ENCODE assay signal across 8 mouse cellular contexts in the genomic region with DNA sequence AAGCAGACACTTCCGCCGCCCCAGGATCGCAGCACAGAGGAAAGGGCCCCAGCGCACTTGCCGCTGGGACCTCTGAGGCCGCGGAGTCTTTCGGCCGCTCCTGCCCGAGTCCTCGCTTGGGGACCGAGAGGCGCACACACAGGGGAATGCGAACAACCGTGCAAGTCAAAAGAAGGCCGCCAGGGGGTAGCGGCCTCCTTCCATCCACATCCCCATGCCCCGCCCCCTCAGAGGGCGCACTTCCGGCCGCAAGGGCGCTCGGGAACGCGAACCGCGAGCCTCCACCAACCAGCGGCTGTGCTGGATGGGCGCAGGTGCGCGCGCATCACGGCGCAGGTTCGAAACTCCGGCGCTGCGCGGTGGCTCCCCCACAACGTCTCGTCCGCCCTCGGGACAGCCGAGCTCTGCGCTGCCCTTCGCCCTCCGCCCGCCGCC. TPM values are rescaled to one million over a fixed set of nuclear protein-coding genes. Genes with fewer than 3 reads are reported as not detected.
DNase-seq lines count a peak whose midpoint lies in the region; ATAC-seq lines count a peak whose summit lies in the region.

A gene (plus strand): TSS at position 328 of the 435 bp plus-strand sequence.

- WGBS in heart, embryonic 13.5 days, result under 1% methylated on average over 49 of the region's 49 CpGs
- under 1% methylated on average over 49 of the region's 49 CpGs for WGBS in liver, embryonic 12.5 days (ENCODE audit: insufficient replicate concordance)
- 0% methylated on average over 49 of the region's 49 CpGs for WGBS in stomach, embryonic 15.5 days

- 0 out of 2 replicates have a peak, but pooled peaks cover 6% of the 10 kb centered on the region for H3K36me3 ChIP-seq in heart, embryonic 13.5 days
- peaks cover 28% of the 10 kb centered on the region for H3K36me3 ChIP-seq in liver, embryonic 12.5 days
- no peaks in the 10 kb centered on the region for H3K36me3 ChIP-seq in stomach, embryonic 15.5 days

- ATAC-seq in erythroid progenitor cell, adult 5-6 weeks (replicated peaks; ENCODE audit: low FRiP score, poor library complexity, severe bottlenecking), result peak; percentile 93
- peak; percentile 96 for ATAC-seq in heart, embryonic 13.5 days (ENCODE audit: extremely low read depth, insufficient number of reproducible peaks, low FRiP score, low TSS enrichment)
- peak; percentile 95 for ATAC-seq in liver, embryonic 12.5 days
- ATAC-seq in stomach, embryonic 15.5 days (ENCODE audit: insufficient read depth, low FRiP score, low read depth), result peak; percentile 99

- peaks cover 39% of the 10 kb centered on the region for H3K4me1 ChIP-seq in heart, embryonic 13.5 days
- H3K4me1 ChIP-seq in liver, embryonic 12.5 days, result peaks cover 39% of the 10 kb centered on the region
- H3K4me1 ChIP-seq in stomach, embryonic 15.5 days, result peaks cover 10% of the 10 kb centered on the region

- peak within 1 kb of the TSS; percentile 91 for H3K4me2 ChIP-seq in heart, embryonic 13.5 days
- peak within 1 kb of the TSS; percentile 77 for H3K4me2 ChIP-seq in liver, embryonic 12.5 days
- peak within 1 kb of the TSS; percentile 76 for H3K4me2 ChIP-seq in stomach, embryonic 15.5 days

- no peaks in the 10 kb centered on the region for H3K27me3 ChIP-seq in heart, embryonic 13.5 days (replicated peaks)
- no peaks in the 10 kb centered on the region for H3K27me3 ChIP-seq in liver, embryonic 12.5 days (replicated peaks)
- no peaks in the 10 kb centered on the region for H3K27me3 ChIP-seq in stomach, embryonic 15.5 days (replicated peaks)

- peak; percentile 99 for DNase-seq in CD4-positive helper T cell, adult 2 months (ENCODE audit: low read depth, low spot score)
- DNase-seq in brain, embryonic 18.5 days (ENCODE audit: low read depth, low spot score), result peak; percentile 92
- peak; percentile 99 for DNase-seq in kidney, postnatal 10 days
- DNase-seq in natural killer cell, adult 2 months (ENCODE audit: low spot score in 2 of 2), result peak; percentile 97 to 98

- H3K27ac ChIP-seq in heart, embryonic 13.5 days (replicated peaks), result peak within 1 kb of the TSS; percentile 97
- peak within 1 kb of the TSS; percentile 98 for H3K27ac ChIP-seq in liver, embryonic 12.5 days
- peak within 1 kb of the TSS; percentile 98 for H3K27ac ChIP-seq in stomach, embryonic 15.5 days

- peak within 1 kb of the TSS; percentile 95 for H3K9ac ChIP-seq in heart, embryonic 13.5 days
- H3K9ac ChIP-seq in liver, embryonic 12.5 days, result peak within 1 kb of the TSS; percentile 98
- H3K9ac ChIP-seq in stomach, embryonic 15.5 days, result peak within 1 kb of the TSS; percentile 94

- H3K4me3 ChIP-seq in heart, embryonic 13.5 days, result peak within 1 kb of the TSS; percentile 95
- peak within 1 kb of the TSS; percentile 98 for H3K4me3 ChIP-seq in liver, embryonic 12.5 days
- H3K4me3 ChIP-seq in stomach, embryonic 15.5 days (replicated peaks), result peak within 1 kb of the TSS; percentile 93

- H3K9me3 ChIP-seq in heart, embryonic 13.5 days, result no peaks in the 10 kb centered on the region
- H3K9me3 ChIP-seq in liver, embryonic 12.5 days (replicated peaks), result no peaks in the 10 kb centered on the region
- H3K9me3 ChIP-seq in stomach, embryonic 15.5 days, result no peaks in the 10 kb centered on the region

RNA-seq across cellular contexts. Expression of the gene that starts here (rescaled TPM):
- 119 and 134 TPM in 2 replicates for total RNA-seq in erythroid progenitor cell, adult 5-6 weeks (2015; ENCODE audit: low replicate concordance)
- total RNA-seq in erythroid progenitor cell, adult 5-6 weeks (2017; ENCODE audit: low replicate concordance), result 35.3 and 67.6 TPM in 2 replicates
- polyA plus RNA-seq in heart, embryonic 13.5 days (2015; fragmentation: Nextera tagmentation; extraction: Ambion mirVana), result 21.9 and 26.0 TPM in 2 replicates
- 50.8 and 53.0 TPM in 2 replicates for polyA plus RNA-seq in liver, embryonic 12.5 days (2016; fragmentation: Nextera tagmentation; extraction: Ambion mirVana)
- 29.1 and 32.3 TPM in 2 replicates for polyA plus RNA-seq in stomach, embryonic 15.5 days (2015; fragmentation: Nextera tagmentation; extraction: Ambion mirVana)

Comparison
In these comparisons a context has a peak if more than half of its experiments do, and no peak if none do; other contexts are left out.
1. Peak in every context shown above with its lines: DNase-seq, ATAC-seq, H3K4me3 ChIP-seq and H3K27ac ChIP-seq.